Mouse (Mus musculus): ENCODE measurements at regions not wholly inside any gene's neighbourhood (a gene's known extent, or its start where the extent isn't known, plus 50 kb on each side); places are given as distances from the start of the nearest gene placed in this dataset.

- 91% methylated on average over 3 of the region's 3 CpGs for WGBS
- H3K4me2 ChIP-seq (ENCODE audit: low read depth), result no peak overlapping the region
- no peaks in the 10 kb centered on the region for H3K36me3 ChIP-seq (ENCODE audit: control insufficient read depth, insufficient read depth, low read length)
- H3K27me3 ChIP-seq (ENCODE audit: control insufficient read depth, insufficient read depth, low read length), result no peaks in the 10 kb centered on the region
- H3K4me3 ChIP-seq (ENCODE audit: low read depth, low read length), result no peak overlapping the region
- ATAC-seq (ENCODE audit: insufficient read depth, low FRiP score, low TSS enrichment), result no peak
- DNase-seq (ENCODE audit: low spot score), result no peak
- no peaks in the 10 kb centered on the region for H3K9me3 ChIP-seq (ENCODE audit: control insufficient read depth, low read length)
- H3K4me1 ChIP-seq (ENCODE audit: control insufficient read depth, insufficient read depth, low read length), result 0 out of 2 replicates have a peak, but pooled peaks cover 2% of the 10 kb centered on the region
- H3K9ac ChIP-seq (ENCODE audit: low read length), result no peak overlapping the region
- no peak overlapping the region for H3K27ac ChIP-seq (ENCODE audit: low read depth, low read length)
These were observed 194.2 kb upstream of the Peli2 start for GRCm38 (mm10) chr14:47926416-47926815.

GRCm38 (mm10) chr14:47935401-47935800, 185.2 kb upstream of the Peli2 start:
- Histone ChIP-seq H3K4me3 (ENCODE audit: low read depth, low read length) (no peak overlapping the region), H3K4me2 (ENCODE audit: low read depth) (no peak overlapping the region), H3K27me3 (ENCODE audit: control insufficient read depth, insufficient read depth, low read length) (no peaks in the 10 kb centered on the region), H3K9me3 (ENCODE audit: control insufficient read depth, low read length) (no peaks in the 10 kb centered on the region), H3K27ac (ENCODE audit: low read depth, low read length) (no peak overlapping the region), H3K36me3 (ENCODE audit: control insufficient read depth, insufficient read depth, low read length) (no peaks in the 10 kb centered on the region), H3K9ac (ENCODE audit: low read length) (no peak overlapping the region), H3K4me1 (ENCODE audit: control insufficient read depth, insufficient read depth, low read length) (no peaks in the 10 kb centered on the region)
- no peak for DNase-seq (ENCODE audit: low spot score)
- ATAC-seq (ENCODE audit: insufficient read depth, low FRiP score, low TSS enrichment), result no peak
- WGBS, result 95% methylated on average over 6 of the region's 6 CpGs

GRCm38 (mm10) chr14:47937081-47937651, 183.5 kb upstream of the Peli2 start:
- Histone ChIP-seq H3K9me3 (ENCODE audit: control insufficient read depth, low read length) (no peaks in the 10 kb centered on the region), H3K27ac (ENCODE audit: low read depth, low read length) (no peak overlapping the region), H3K4me3 (ENCODE audit: low read depth, low read length) (no peak overlapping the region), H3K4me2 (ENCODE audit: low read depth) (no peak overlapping the region), H3K4me1 (ENCODE audit: control insufficient read depth, insufficient read depth, low read length) (no peaks in the 10 kb centered on the region), H3K27me3 (ENCODE audit: control insufficient read depth, insufficient read depth, low read length) (no peaks in the 10 kb centered on the region), H3K36me3 (ENCODE audit: control insufficient read depth, insufficient read depth, low read length) (no peaks in the 10 kb centered on the region), H3K9ac (ENCODE audit: low read length) (no peak overlapping the region)
- WGBS, result 82% methylated on average over 7 of the region's 7 CpGs
- ATAC-seq (ENCODE audit: insufficient read depth, low FRiP score, low TSS enrichment) (no peak), DNase-seq (ENCODE audit: low spot score) (no peak)

- DNase-seq (ENCODE audit: low spot score), result peak; percentile 15
These were observed 180.6 kb upstream of the Peli2 start for GRCm38 (mm10) chr14:47939781-47940590.

GRCm38 (mm10) chr14:47942671-47943070, 178.0 kb upstream of the Peli2 start:
- ATAC-seq (ENCODE audit: insufficient read depth, low FRiP score, low TSS enrichment) (no peak), DNase-seq (ENCODE audit: low spot score) (no peak)
- H3K4me1 ChIP-seq (ENCODE audit: control insufficient read depth, insufficient read depth, low read length), result no peaks in the 10 kb centered on the region
- H3K27ac ChIP-seq (ENCODE audit: low read depth, low read length), result no peak overlapping the region
- H3K27me3 ChIP-seq (ENCODE audit: control insufficient read depth, insufficient read depth, low read length), result no peaks in the 10 kb centered on the region
- H3K9ac ChIP-seq (ENCODE audit: low read length), result no peak overlapping the region
- no peaks in the 10 kb centered on the region for H3K36me3 ChIP-seq (ENCODE audit: control insufficient read depth, insufficient read depth, low read length)
- H3K4me3 ChIP-seq (ENCODE audit: low read depth, low read length), result no peak overlapping the region
- no peaks in the 10 kb centered on the region for H3K9me3 ChIP-seq (ENCODE audit: control insufficient read depth, low read length)
- H3K4me2 ChIP-seq (ENCODE audit: low read depth), result no peak overlapping the region

More at GRCm38 (mm10) chr14:47939781-47940590, 180.6 kb upstream of the Peli2 start:
- H3K36me3 ChIP-seq (ENCODE audit: control insufficient read depth, insufficient read depth, low read length), result no peaks in the 10 kb centered on the region
- no peak overlapping the region for H3K27ac ChIP-seq (ENCODE audit: low read depth, low read length)
- no peaks in the 10 kb centered on the region for H3K27me3 ChIP-seq (ENCODE audit: control insufficient read depth, insufficient read depth, low read length)
- WGBS, result 33% methylated on average over 7 of the region's 7 CpGs
- no peaks in the 10 kb centered on the region for H3K4me1 ChIP-seq (ENCODE audit: control insufficient read depth, insufficient read depth, low read length)
- H3K9me3 ChIP-seq (ENCODE audit: control insufficient read depth, low read length), result no peaks in the 10 kb centered on the region
- ATAC-seq (ENCODE audit: insufficient read depth, low FRiP score, low TSS enrichment), result no peak
- H3K9ac ChIP-seq (ENCODE audit: low read length), result no peak overlapping the region
- no peak overlapping the region for H3K4me2 ChIP-seq (ENCODE audit: low read depth)
- no peak overlapping the region for H3K4me3 ChIP-seq (ENCODE audit: low read depth, low read length)

GRCm38 (mm10) chr14:47944595-47944994, 176.0 kb upstream of the Peli2 start:
- WGBS, result 81% methylated on average over 1 of the region's 1 CpGs
- Histone ChIP-seq H3K9me3 (ENCODE audit: control insufficient read depth, low read length) (no peaks in the 10 kb centered on the region), H3K27ac (ENCODE audit: low read depth, low read length) (no peak overlapping the region), H3K36me3 (ENCODE audit: control insufficient read depth, insufficient read depth, low read length) (no peaks in the 10 kb centered on the region), H3K27me3 (ENCODE audit: control insufficient read depth, insufficient read depth, low read length) (no peaks in the 10 kb centered on the region), H3K4me2 (ENCODE audit: low read depth) (no peak overlapping the region), H3K4me1 (ENCODE audit: control insufficient read depth, insufficient read depth, low read length) (no peaks in the 10 kb centered on the region), H3K9ac (ENCODE audit: low read length) (no peak overlapping the region), H3K4me3 (ENCODE audit: low read depth, low read length) (no peak overlapping the region)
- DNase-seq (ENCODE audit: low spot score), result no peak
- ATAC-seq (ENCODE audit: insufficient read depth, low FRiP score, low TSS enrichment), result no peak

- no peak overlapping the region for H3K4me3 ChIP-seq (ENCODE audit: low read depth, low read length)
- no peak overlapping the region for H3K9ac ChIP-seq (ENCODE audit: low read length)
- ATAC-seq (ENCODE audit: insufficient read depth, low FRiP score, low TSS enrichment) (no peak), DNase-seq (ENCODE audit: low spot score) (no peak)
- no peak overlapping the region for H3K27ac ChIP-seq (ENCODE audit: low read depth, low read length)
- H3K27me3 ChIP-seq (ENCODE audit: control insufficient read depth, insufficient read depth, low read length), result no peaks in the 10 kb centered on the region
- H3K4me2 ChIP-seq (ENCODE audit: low read depth), result no peak overlapping the region
- 90% methylated on average over 5 of the region's 5 CpGs for WGBS
- H3K9me3 ChIP-seq (ENCODE audit: control insufficient read depth, low read length), result no peaks in the 10 kb centered on the region
- H3K4me1 ChIP-seq (ENCODE audit: control insufficient read depth, insufficient read depth, low read length), result no peaks in the 10 kb centered on the region
- H3K36me3 ChIP-seq (ENCODE audit: control insufficient read depth, insufficient read depth, low read length), result no peaks in the 10 kb centered on the region
These were observed 169.6 kb upstream of the Peli2 start for GRCm38 (mm10) chr14:47951041-47951440.

- H3K36me3 ChIP-seq (ENCODE audit: control insufficient read depth, insufficient read depth, low read length), result no peaks in the 10 kb centered on the region
- H3K9me3 ChIP-seq (ENCODE audit: control insufficient read depth, low read length), result no peaks in the 10 kb centered on the region
- no peak overlapping the region for H3K27ac ChIP-seq (ENCODE audit: low read depth, low read length)
- 92% methylated on average over 9 of the region's 9 CpGs for WGBS
- H3K9ac ChIP-seq (ENCODE audit: low read length), result no peak overlapping the region
- no peaks in the 10 kb centered on the region for H3K27me3 ChIP-seq (ENCODE audit: control insufficient read depth, insufficient read depth, low read length)
- DNase-seq (ENCODE audit: low spot score) (no peak), ATAC-seq (ENCODE audit: insufficient read depth, low FRiP score, low TSS enrichment) (no peak)
- H3K4me3 ChIP-seq (ENCODE audit: low read depth, low read length), result no peak overlapping the region
- H3K4me1 ChIP-seq (ENCODE audit: control insufficient read depth, insufficient read depth, low read length), result no peaks in the 10 kb centered on the region
- no peak overlapping the region for H3K4me2 ChIP-seq (ENCODE audit: low read depth)
These were observed 162.5 kb upstream of the Peli2 start for GRCm38 (mm10) chr14:47958171-47958570.

Measured in neural tube, embryonic 11.5 days (tissue).